Mouse (Mus musculus): ENCODE results near the gene Pdzk1ip1. TPM values are rescaled to one million over a fixed set of nuclear protein-coding genes. Genes with fewer than 3 reads are reported as not detected.
A peak's percentile ranks its signal among the peaks of the same experiment; 100 is the strongest.

The Pdzk1ip1 gene
- polyA plus RNA-seq, 1 experiment from 2014 or later = 1.7 TPM

DNA sequence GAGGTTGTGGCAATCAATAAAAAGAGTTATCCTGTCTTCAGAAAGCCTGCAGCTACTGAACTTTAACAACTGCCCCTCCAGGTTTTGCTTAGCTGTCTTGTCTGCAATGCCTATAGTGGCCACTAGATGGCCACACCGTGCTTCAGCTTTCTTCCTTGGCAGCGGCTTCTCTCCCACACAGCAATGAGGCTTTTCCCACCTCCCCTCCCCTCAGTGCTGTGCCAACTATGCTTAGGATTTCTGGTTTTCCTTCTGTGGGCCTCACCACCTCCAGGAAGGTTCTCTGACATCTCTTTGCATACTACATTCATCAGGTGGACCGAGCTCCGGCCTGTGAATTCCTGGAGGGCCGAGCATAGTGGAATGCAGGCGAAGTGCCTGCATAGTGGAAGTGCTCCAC lies 13.2 kb downstream of the Pdzk1ip1 start:
- ATAC-seq (replicated peaks; ENCODE audit: extremely low read depth, insufficient read depth, low FRiP score) = no peak
- Histone ChIP-seq H3K4me1 (ENCODE audit: control insufficient read depth, insufficient read depth, low read length) (peaks cover 4% of the 10 kb centered on the region), H3K36me3 (ENCODE audit: control insufficient read depth, insufficient read depth) (no peaks in the 10 kb centered on the region), H3K9ac (ENCODE audit: low read length) (no peak overlapping the region), H3K27me3 (ENCODE audit: control insufficient read depth, insufficient read depth, low read length) (no peaks in the 10 kb centered on the region), H3K4me2 (ENCODE audit: low read depth, low read length) (peak overlapping the region; percentile 45), H3K4me3 (ENCODE audit: low read length) (no peak overlapping the region), H3K9me3 (replicated peaks; ENCODE audit: control insufficient read depth, low read length) (no peaks in the 10 kb centered on the region), H3K27ac (ENCODE audit: low read length) (no peak overlapping the region)
- WGBS = 24% methylated on average over 6 of the region's 6 CpGs

- no peak for ATAC-seq (replicated peaks; ENCODE audit: extremely low read depth, insufficient read depth, low FRiP score)
- Histone ChIP-seq H3K4me2 (ENCODE audit: low read depth, low read length) (no peak overlapping the region), H3K4me1 (ENCODE audit: control insufficient read depth, insufficient read depth, low read length) (no peaks in the 10 kb centered on the region; the same call in 1 of the 2 replicates), H3K36me3 (ENCODE audit: control insufficient read depth, insufficient read depth) (no peaks in the 10 kb centered on the region), H3K27ac (ENCODE audit: low read length) (no peak overlapping the region), H3K9me3 (replicated peaks; ENCODE audit: control insufficient read depth, low read length) (0 out of 2 replicates have a peak, but pooled peaks cover 2% of the 10 kb centered on the region), H3K4me3 (ENCODE audit: low read length) (no peak overlapping the region), H3K27me3 (ENCODE audit: control insufficient read depth, insufficient read depth, low read length) (no peaks in the 10 kb centered on the region), H3K9ac (ENCODE audit: low read length) (no peak overlapping the region)
- WGBS = 36% methylated on average over 4 of the region's 4 CpGs
Measured at GRCm38 (mm10) chr4:115103510-115103909, 15.0 kb downstream of the Pdzk1ip1 start.

DNA sequence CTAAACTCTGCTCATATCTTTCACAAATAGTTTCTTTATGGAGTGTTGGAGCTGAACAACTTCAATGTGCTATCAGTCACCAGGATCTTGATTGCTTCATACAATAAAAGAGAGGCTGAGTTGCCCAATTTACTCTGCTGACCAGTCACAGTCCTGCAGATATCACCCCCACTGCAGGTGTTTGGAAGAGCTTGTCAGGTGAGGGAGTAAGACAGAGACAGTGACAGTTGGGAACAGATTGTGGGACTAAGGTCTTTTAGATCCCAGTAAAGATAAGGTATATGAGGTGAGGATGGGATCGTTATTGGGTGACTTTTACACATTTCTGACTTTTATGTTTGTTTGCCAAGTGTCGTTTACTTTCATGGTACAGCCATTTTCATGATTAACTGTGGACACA lies 22.7 kb downstream of the Pdzk1ip1 start:
- WGBS = 69% methylated on average over 2 of the region's 2 CpGs
- no peak overlapping the region for H3K4me2 ChIP-seq (ENCODE audit: low read depth, low read length)
- H3K9me3 ChIP-seq (replicated peaks; ENCODE audit: control insufficient read depth, low read length) = 0 out of 2 replicates have a peak, but pooled peaks cover 2% of the 10 kb centered on the region
- H3K4me1 ChIP-seq (ENCODE audit: control insufficient read depth, insufficient read depth, low read length) = no peaks in the 10 kb centered on the region
- no peaks in the 10 kb centered on the region for H3K36me3 ChIP-seq (ENCODE audit: control insufficient read depth, insufficient read depth)
- H3K9ac ChIP-seq (ENCODE audit: low read length) = no peak overlapping the region
- no peak overlapping the region for H3K4me3 ChIP-seq (ENCODE audit: low read length)
- no peaks in the 10 kb centered on the region; the same call in 1 of the 2 replicates for H3K27me3 ChIP-seq (ENCODE audit: control insufficient read depth, insufficient read depth, low read length)
- no peak overlapping the region for H3K27ac ChIP-seq (ENCODE audit: low read length)
- no peak for ATAC-seq (replicated peaks; ENCODE audit: extremely low read depth, insufficient read depth, low FRiP score)

DNA sequence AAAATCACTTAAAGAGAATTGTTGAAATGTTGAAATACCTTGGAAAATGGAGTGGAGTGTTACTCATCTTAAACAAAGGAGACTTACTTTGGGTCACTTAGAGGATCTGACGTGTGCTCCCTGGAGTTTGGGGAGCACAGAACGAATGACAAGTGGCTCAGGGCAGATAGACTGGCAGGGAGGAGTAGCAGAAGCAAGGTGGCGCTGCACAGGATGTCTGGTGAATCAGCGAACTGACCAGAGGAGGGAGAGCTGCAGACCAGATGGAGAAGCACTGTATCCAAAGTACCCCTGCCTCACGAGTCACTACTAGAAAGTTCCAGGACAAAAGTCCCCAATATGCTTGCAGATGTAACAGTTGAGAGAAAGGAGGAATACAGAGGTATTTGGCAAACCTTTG lies 24.8 kb downstream of the Pdzk1ip1 start:
- Histone ChIP-seq H3K9me3 (replicated peaks; ENCODE audit: control insufficient read depth, low read length) (no peaks in the 10 kb centered on the region), H3K4me1 (ENCODE audit: control insufficient read depth, insufficient read depth, low read length) (no peaks in the 10 kb centered on the region), H3K9ac (ENCODE audit: low read length) (no peak overlapping the region), H3K27me3 (ENCODE audit: control insufficient read depth, insufficient read depth, low read length) (no peaks in the 10 kb centered on the region; the same call in 1 of the 2 replicates), H3K4me3 (ENCODE audit: low read length) (no peak overlapping the region), H3K36me3 (ENCODE audit: control insufficient read depth, insufficient read depth) (no peaks in the 10 kb centered on the region), H3K27ac (ENCODE audit: low read length) (no peak overlapping the region), H3K4me2 (ENCODE audit: low read depth, low read length) (no peak overlapping the region)
- WGBS = 25% methylated on average over 5 of the region's 5 CpGs
- no peak for ATAC-seq (replicated peaks; ENCODE audit: extremely low read depth, insufficient read depth, low FRiP score)

DNA sequence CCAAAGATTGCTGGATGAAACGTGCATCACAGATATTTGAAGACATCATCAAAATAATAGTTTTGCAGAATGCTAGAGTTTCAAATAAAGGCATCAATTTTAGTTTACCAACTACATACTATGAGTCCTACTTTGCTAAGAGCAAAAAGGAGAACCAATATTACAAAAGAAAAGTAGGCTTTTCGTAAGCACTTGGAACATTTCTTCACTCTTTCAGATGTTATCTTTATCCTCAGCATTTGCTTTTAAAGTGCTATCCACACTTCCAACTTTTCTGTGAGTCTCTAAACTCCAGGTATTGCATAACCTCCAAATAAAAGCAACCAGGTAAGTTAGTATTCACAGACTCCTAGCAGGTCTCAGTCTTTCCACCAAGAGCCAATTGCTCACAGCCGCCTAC lies 31.1 kb downstream of the Pdzk1ip1 start:
- ATAC-seq (replicated peaks; ENCODE audit: extremely low read depth, insufficient read depth, low FRiP score) = no peak
- 64% methylated on average over 3 of the region's 3 CpGs for WGBS
- no peak overlapping the region for H3K4me3 ChIP-seq (ENCODE audit: low read length)
- H3K9ac ChIP-seq (ENCODE audit: low read length) = no peak overlapping the region
- no peaks in the 10 kb centered on the region for H3K27me3 ChIP-seq (ENCODE audit: control insufficient read depth, insufficient read depth, low read length)
- no peaks in the 10 kb centered on the region for H3K9me3 ChIP-seq (replicated peaks; ENCODE audit: control insufficient read depth, low read length)
- no peak overlapping the region for H3K27ac ChIP-seq (ENCODE audit: low read length)
- H3K4me1 ChIP-seq (ENCODE audit: control insufficient read depth, insufficient read depth, low read length) = no peaks in the 10 kb centered on the region
- H3K36me3 ChIP-seq (ENCODE audit: control insufficient read depth, insufficient read depth) = no peaks in the 10 kb centered on the region
- no peak overlapping the region for H3K4me2 ChIP-seq (ENCODE audit: low read depth, low read length)

GRCm38 (mm10) chr4:115121162-115121561 lies 32.7 kb downstream of the Pdzk1ip1 start:
- Histone ChIP-seq H3K4me1 (ENCODE audit: control insufficient read depth, insufficient read depth, low read length) (no peaks in the 10 kb centered on the region), H3K36me3 (ENCODE audit: control insufficient read depth, insufficient read depth) (no peaks in the 10 kb centered on the region), H3K27ac (ENCODE audit: low read length) (no peak overlapping the region), H3K9ac (ENCODE audit: low read length) (no peak overlapping the region), H3K9me3 (replicated peaks; ENCODE audit: control insufficient read depth, low read length) (no peaks in the 10 kb centered on the region), H3K4me3 (ENCODE audit: low read length) (no peak overlapping the region), H3K27me3 (ENCODE audit: control insufficient read depth, insufficient read depth, low read length) (no peaks in the 10 kb centered on the region), H3K4me2 (ENCODE audit: low read depth, low read length) (no peak overlapping the region)
- no peak for ATAC-seq (replicated peaks; ENCODE audit: extremely low read depth, insufficient read depth, low FRiP score)
- WGBS = 68% methylated on average over 2 of the region's 2 CpGs

- H3K4me1 ChIP-seq (ENCODE audit: control insufficient read depth, insufficient read depth, low read length) = no peaks in the 10 kb centered on the region
- H3K9ac ChIP-seq (ENCODE audit: low read length) = no peak overlapping the region
- no peaks in the 10 kb centered on the region for H3K36me3 ChIP-seq (ENCODE audit: control insufficient read depth, insufficient read depth)
- WGBS = 66% methylated on average over 5 of the region's 5 CpGs
- no peaks in the 10 kb centered on the region for H3K9me3 ChIP-seq (replicated peaks; ENCODE audit: control insufficient read depth, low read length)
- H3K27ac ChIP-seq (ENCODE audit: low read length) = no peak overlapping the region
- H3K4me3 ChIP-seq (ENCODE audit: low read length) = no peak overlapping the region
- ATAC-seq (replicated peaks; ENCODE audit: extremely low read depth, insufficient read depth, low FRiP score) = no peak
- no peaks in the 10 kb centered on the region for H3K27me3 ChIP-seq (ENCODE audit: control insufficient read depth, insufficient read depth, low read length)
- no peak overlapping the region for H3K4me2 ChIP-seq (ENCODE audit: low read depth, low read length)
Measured at GRCm38 (mm10) chr4:115121608-115122007, 33.1 kb downstream of the Pdzk1ip1 start.

- Histone ChIP-seq H3K27me3 (ENCODE audit: control insufficient read depth, insufficient read depth, low read length) (no peaks in the 10 kb centered on the region), H3K9me3 (replicated peaks; ENCODE audit: control insufficient read depth, low read length) (no peaks in the 10 kb centered on the region), H3K4me1 (ENCODE audit: control insufficient read depth, insufficient read depth, low read length) (no peaks in the 10 kb centered on the region), H3K36me3 (ENCODE audit: control insufficient read depth, insufficient read depth) (no peaks in the 10 kb centered on the region), H3K27ac (ENCODE audit: low read length) (no peak overlapping the region), H3K9ac (ENCODE audit: low read length) (no peak overlapping the region), H3K4me2 (ENCODE audit: low read depth, low read length) (no peak overlapping the region), H3K4me3 (ENCODE audit: low read length) (no peak overlapping the region)
- WGBS = 41% methylated on average over 2 of the region's 2 CpGs
- ATAC-seq (replicated peaks; ENCODE audit: extremely low read depth, insufficient read depth, low FRiP score) = no peak
Measured at GRCm38 (mm10) chr4:115123507-115123906, 35.0 kb downstream of the Pdzk1ip1 start.

- no peak for ATAC-seq (replicated peaks; ENCODE audit: extremely low read depth, insufficient read depth, low FRiP score)
- Histone ChIP-seq H3K27ac (ENCODE audit: low read length) (no peak overlapping the region), H3K27me3 (ENCODE audit: control insufficient read depth, insufficient read depth, low read length) (no peaks in the 10 kb centered on the region), H3K9me3 (replicated peaks; ENCODE audit: control insufficient read depth, low read length) (no peaks in the 10 kb centered on the region), H3K4me1 (ENCODE audit: control insufficient read depth, insufficient read depth, low read length) (no peaks in the 10 kb centered on the region), H3K9ac (ENCODE audit: low read length) (no peak overlapping the region), H3K4me3 (ENCODE audit: low read length) (no peak overlapping the region), H3K36me3 (ENCODE audit: control insufficient read depth, insufficient read depth) (no peaks in the 10 kb centered on the region), H3K4me2 (ENCODE audit: low read depth, low read length) (no peak overlapping the region)
Measured at GRCm38 (mm10) chr4:115124713-115125112, 36.2 kb downstream of the Pdzk1ip1 start.

All from heart, embryonic 16.5 days (tissue).